Mouse (Mus musculus) cerebellum, adult 2 months (tissue): ENCODE data around the gene Mrtfa.

ENCODE experiments used
- CTCF ChIP-seq: fragments of 200-500 bp; IDR thresholded peaks from 2 replicates; pipeline ENCODE4 v1.5.1; 2011; ENCODE audit warnings: low read depth, mild to moderate bottlenecking, control low read depth, low read length, moderate library complexity, borderline replicate concordance; ENCODE audit not compliant: insufficient read depth
- POLR2A ChIP-seq: fragments of 200-500 bp; IDR thresholded peaks from 2 replicates; pipeline ENCODE4 v1.6.1; 2011; ENCODE audit warnings: low read length, control low read depth, borderline replicate concordance; ENCODE audit not compliant: insufficient read depth

DNA sequence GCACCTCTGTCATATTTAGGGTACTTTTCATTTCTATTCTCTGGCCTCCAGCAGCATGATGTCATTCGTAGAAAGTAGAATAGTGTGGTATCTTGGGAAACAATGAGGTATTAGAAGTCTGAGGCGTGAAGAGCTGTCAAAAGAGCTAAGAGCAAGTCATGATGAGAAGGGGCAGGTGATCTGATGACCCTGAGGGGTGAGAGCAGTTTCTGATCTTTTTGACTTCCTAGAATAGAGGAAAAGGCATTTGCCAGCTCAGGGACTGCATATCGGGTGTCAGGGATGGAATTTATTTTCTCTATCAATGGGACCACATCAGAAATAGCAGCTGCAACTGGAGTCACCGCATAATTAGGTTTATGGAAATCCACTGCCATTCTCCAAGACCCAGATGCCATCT lies 36.2 kb upstream of the Mrtfa start:
- TF ChIP-seq POLR2A (no peak), CTCF (no peak)
